Mouse (Mus musculus) embryonic facial prominence, embryonic 12.5 days (tissue): Measurements from ENCODE around the gene Slc25a34. TPM values are rescaled to one million over a fixed set of nuclear protein-coding genes. Genes with fewer than 3 reads are reported as not detected.

Experiments used
- ATAC-seq: fragments of 200-750 bp; cut with Nextera tagmentation; 2 replicates; pipeline ENCODE4 v1.8.0; 2017; ENCODE audit not compliant: insufficient number of reproducible peaks, insufficient read depth, low FRiP score, low TSS enrichment
- H3K27ac ChIP-seq: fragments of 300-500 bp; sonication (generic); 2 replicates; pipeline ENCODE4 v1.5.1; 2016; ENCODE audit warnings: mild to moderate bottlenecking
- H3K27me3 ChIP-seq: fragments of 300-500 bp; sonication (generic); 2 replicates; pipeline ENCODE4 v1.6.1; 2016; ENCODE audit warnings: mild to moderate bottlenecking, moderate library complexity
- H3K36me3 ChIP-seq: fragments of 300-500 bp; sonication (generic); 2 replicates; pipeline ENCODE4 v1.6.1; 2016; ENCODE audit warnings: mild to moderate bottlenecking
- H3K4me1 ChIP-seq: fragments of 300-500 bp; sonication (generic); 2 replicates; pipeline ENCODE4 v1.6.1; 2016
- H3K4me2 ChIP-seq: fragments of 300-500 bp; sonication (generic); replicated peaks from 2 replicates; pipeline ENCODE4 v1.6.1; 2016; ENCODE audit warnings: mild to moderate bottlenecking, moderate library complexity
- H3K4me3 ChIP-seq: fragments of 300-500 bp; sonication (generic); 2 replicates; pipeline ENCODE4 v1.5.1; 2016; ENCODE audit warnings: mild to moderate bottlenecking
- H3K9ac ChIP-seq: fragments of 300-500 bp; sonication (generic); 2 replicates; pipeline ENCODE4 v1.6.1; 2016; ENCODE audit warnings: mild to moderate bottlenecking, moderate library complexity
- H3K9me3 ChIP-seq: fragments of 300-500 bp; sonication (generic); 2 replicates; pipeline ENCODE4 v1.6.1; 2016; ENCODE audit warnings: mild to moderate bottlenecking, moderate library complexity
- WGBS: fragments of 180-500 bp; shearing (Covaris S2); methylation state at CpG from one replicate; pipeline ENCODE4 v1.1.7; 2016; 5-methylcytosine and 5-hydroxymethylcytosine counted together
- polyA plus RNA-seq: library from polyadenylated mRNA; unstranded; fragments of >200 nt; fragmentation: Nextera tagmentation; extraction: Ambion mirVana; gene quantifications from 2 replicates; pipeline ENCODE4 v1.2.1, GENCODE M21; 2016

Slc25a34 gene
- polyA plus RNA-seq, 1 experiment from 2014 or later: not detected

DNA sequence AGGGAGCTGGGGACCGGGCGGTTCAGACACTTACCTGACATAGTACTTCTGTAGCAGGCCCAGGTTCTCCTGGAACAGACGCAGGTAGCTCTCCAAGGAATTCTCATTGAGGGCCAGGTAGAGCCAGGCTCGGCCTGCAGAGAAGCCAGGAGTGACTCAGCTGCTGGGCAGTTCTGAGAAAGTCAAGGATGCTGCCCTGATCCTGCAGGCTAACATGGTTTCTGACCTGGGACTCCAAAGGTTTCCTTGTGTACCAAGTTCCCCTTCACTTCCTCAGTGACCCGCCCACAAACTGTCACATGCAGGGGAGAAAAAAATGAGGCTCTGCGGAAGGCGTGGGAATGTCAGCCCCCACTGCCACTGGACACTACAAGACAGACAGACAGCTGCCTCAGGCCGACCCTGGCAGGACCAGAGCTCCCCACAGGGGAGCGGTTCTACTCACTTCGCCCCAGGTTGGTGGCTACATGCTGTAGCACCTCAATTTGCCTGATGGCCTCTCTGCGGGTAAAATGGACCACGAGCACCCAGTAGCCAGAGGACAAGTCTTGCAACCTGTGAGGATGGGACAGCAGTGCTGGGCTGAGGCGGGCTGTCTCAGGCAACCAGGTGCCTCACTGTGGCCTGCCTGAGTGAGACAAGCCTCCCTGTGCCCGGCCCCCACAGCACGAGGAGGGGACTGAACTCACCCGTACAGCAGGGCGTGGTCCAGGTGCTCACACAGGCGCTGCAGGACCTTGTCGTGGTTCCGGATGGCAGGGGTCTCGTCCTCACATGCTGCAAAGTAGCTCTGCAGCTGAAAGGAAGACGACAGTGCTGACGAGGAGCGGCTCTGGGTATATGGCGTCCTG is 18.6 kb upstream of the Slc25a34 start:
- Histone ChIP-seq H3K36me3 (peaks cover 55% of the 10 kb centered on the region), H3K4me3 (no peak overlapping the region), H3K4me2 (no peak overlapping the region), H3K9ac (no peak overlapping the region), H3K9me3 (no peaks in the 10 kb centered on the region), H3K27ac (no peak overlapping the region), H3K4me1 (peaks cover 6% of the 10 kb centered on the region; the same call in 1 of the 2 replicates), H3K27me3 (no peaks in the 10 kb centered on the region)
- 90% methylated on average over 25 of the region's 25 CpGs for WGBS
- no peak for ATAC-seq

GRCm38 (mm10) chr4:141641353-141641771 is 17.7 kb upstream of the Slc25a34 start:
- no peaks in the 10 kb centered on the region for H3K27me3 ChIP-seq
- H3K9ac ChIP-seq: no peak overlapping the region
- H3K4me2 ChIP-seq: no peak overlapping the region
- H3K4me1 ChIP-seq: peaks cover 6% of the 10 kb centered on the region; the same call in 1 of the 2 replicates
- no peak for ATAC-seq
- H3K9me3 ChIP-seq: no peaks in the 10 kb centered on the region
- peaks cover 60% of the 10 kb centered on the region for H3K36me3 ChIP-seq
- no peak overlapping the region for H3K4me3 ChIP-seq
- WGBS: 90% methylated on average over 7 of the region's 7 CpGs
- H3K27ac ChIP-seq: no peak overlapping the region

DNA sequence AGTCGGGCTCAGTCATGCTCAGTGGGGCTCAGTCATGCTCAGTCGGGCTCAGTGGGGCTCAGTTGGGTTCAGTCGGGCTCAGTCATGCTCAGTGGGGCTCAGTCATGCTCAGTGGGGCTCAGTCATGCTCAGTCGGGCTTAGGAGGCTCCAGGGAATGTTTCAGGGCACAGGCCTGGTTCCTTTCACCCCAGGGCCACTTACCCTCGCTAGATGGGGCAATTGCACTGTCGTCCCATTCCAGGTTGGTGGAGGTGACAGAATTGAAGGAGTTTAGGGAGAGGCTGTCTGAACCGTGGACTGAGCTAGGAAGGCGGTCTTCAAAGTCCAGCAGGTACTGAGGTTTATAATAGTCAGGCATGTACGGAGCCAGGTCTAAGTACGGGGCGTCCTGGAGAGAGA is 15.9 kb upstream of the Slc25a34 start:
- no peak overlapping the region for H3K4me2 ChIP-seq
- no peaks in the 10 kb centered on the region for H3K27me3 ChIP-seq
- no peak overlapping the region for H3K9ac ChIP-seq
- ATAC-seq: no peak
- H3K4me1 ChIP-seq: peaks cover 6% of the 10 kb centered on the region; the same call in 1 of the 2 replicates
- peaks cover 73% of the 10 kb centered on the region for H3K36me3 ChIP-seq
- no peak overlapping the region for H3K4me3 ChIP-seq
- no peaks in the 10 kb centered on the region for H3K9me3 ChIP-seq
- no peak overlapping the region for H3K27ac ChIP-seq
- WGBS: 69% methylated on average over 11 of the region's 11 CpGs

DNA sequence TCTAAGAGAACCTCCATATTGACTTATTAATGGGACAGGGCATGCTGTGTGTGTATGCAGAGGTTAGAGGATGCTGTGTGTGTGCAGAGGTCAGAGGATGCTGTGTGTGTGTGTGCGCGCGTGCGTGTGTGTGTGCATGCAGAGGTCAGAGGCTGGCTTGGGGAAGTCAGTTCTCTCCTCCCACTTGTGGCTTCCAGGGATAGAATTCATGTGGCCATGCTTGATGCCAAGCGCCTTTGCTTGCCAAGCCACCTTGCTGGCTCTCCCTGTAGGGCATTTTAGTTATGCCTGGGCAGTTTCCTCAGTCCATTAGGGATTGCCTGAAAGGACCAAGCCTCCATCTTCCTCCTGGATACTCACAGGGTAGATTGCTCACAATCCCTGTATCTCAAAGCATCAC is 13.1 kb upstream of the Slc25a34 start:
- Histone ChIP-seq H3K9ac (no peak overlapping the region), H3K27me3 (no peaks in the 10 kb centered on the region), H3K9me3 (no peaks in the 10 kb centered on the region), H3K4me1 (no peaks in the 10 kb centered on the region), H3K27ac (no peak overlapping the region), H3K36me3 (peaks cover 90% of the 10 kb centered on the region), H3K4me2 (no peak overlapping the region), H3K4me3 (no peak overlapping the region)
- WGBS: 86% methylated on average over 5 of the region's 5 CpGs
- ATAC-seq: no peak

DNA sequence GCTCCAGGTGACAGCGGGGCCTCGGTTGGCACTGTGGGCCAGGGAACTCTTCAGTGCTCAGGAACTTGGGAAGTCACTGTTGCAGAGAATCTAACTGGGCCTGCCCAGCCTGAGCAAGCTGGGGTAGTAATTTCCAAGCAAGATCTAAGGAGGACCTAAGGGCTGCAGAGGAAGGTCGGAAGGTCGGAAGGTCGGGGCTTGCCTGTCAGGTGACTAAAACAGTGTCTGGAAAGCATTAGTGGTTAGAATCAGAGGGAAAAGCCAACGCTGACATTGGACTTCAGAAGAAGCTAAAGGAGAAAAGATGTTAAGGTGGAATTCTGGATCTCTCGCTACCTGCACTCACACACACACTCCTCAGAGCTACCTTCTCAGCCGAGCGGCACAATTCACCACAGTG is 12.4 kb upstream of the Slc25a34 start:
- Histone ChIP-seq H3K4me2 (no peak overlapping the region), H3K36me3 (peaks cover 90% of the 10 kb centered on the region), H3K27me3 (no peaks in the 10 kb centered on the region), H3K9ac (no peak overlapping the region), H3K4me1 (no peaks in the 10 kb centered on the region), H3K9me3 (no peaks in the 10 kb centered on the region), H3K27ac (no peak overlapping the region), H3K4me3 (no peak overlapping the region)
- ATAC-seq: no peak
- WGBS: 45% methylated on average over 9 of the region's 9 CpGs

GRCm38 (mm10) chr4:141632111-141632873 is 8.7 kb upstream of the Slc25a34 start:
- Histone ChIP-seq H3K27ac (no peak overlapping the region), H3K36me3 (peaks cover 94% of the 10 kb centered on the region), H3K4me1 (no peaks in the 10 kb centered on the region), H3K9me3 (no peaks in the 10 kb centered on the region), H3K27me3 (no peaks in the 10 kb centered on the region), H3K9ac (no peak overlapping the region), H3K4me3 (no peak overlapping the region), H3K4me2 (no peak overlapping the region)
- 93% methylated on average over 21 of the region's 21 CpGs for WGBS
- no peak for ATAC-seq

DNA sequence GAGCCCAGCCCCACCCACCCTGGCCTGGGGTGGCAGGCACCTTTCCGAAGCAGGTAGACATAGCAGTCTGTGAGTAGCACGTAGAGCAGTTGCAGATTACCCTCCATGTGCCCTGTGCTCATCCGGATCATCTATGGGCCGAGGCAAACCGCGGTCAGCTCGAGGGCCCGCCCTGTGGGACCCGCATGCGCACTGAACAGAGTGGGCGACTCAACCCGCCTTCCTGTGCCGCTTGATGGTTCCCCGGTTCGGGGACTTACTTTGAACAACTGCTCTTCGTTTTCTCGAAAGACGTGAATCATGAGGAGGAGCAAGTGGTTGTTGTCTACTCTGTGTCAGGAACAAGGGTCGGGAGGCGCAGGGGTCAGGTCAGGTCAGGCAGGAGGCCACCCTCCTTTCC is 7.6 kb upstream of the Slc25a34 start:
- Histone ChIP-seq H3K4me2 (no peak overlapping the region), H3K9me3 (no peaks in the 10 kb centered on the region), H3K36me3 (peaks cover 90% of the 10 kb centered on the region), H3K4me3 (no peak overlapping the region), H3K27ac (no peak overlapping the region), H3K27me3 (no peaks in the 10 kb centered on the region), H3K4me1 (no peaks in the 10 kb centered on the region), H3K9ac (no peak overlapping the region)
- 93% methylated on average over 20 of the region's 20 CpGs for WGBS
- ATAC-seq: no peak

- ATAC-seq: no peak
- H3K27me3 ChIP-seq: no peaks in the 10 kb centered on the region
- no peaks in the 10 kb centered on the region for H3K4me1 ChIP-seq
- H3K9me3 ChIP-seq: no peaks in the 10 kb centered on the region
- 93% methylated on average over 11 of the region's 11 CpGs for WGBS
- no peak overlapping the region for H3K4me2 ChIP-seq
- H3K36me3 ChIP-seq: peaks cover 94% of the 10 kb centered on the region
- no peak overlapping the region for H3K4me3 ChIP-seq
- no peak overlapping the region for H3K27ac ChIP-seq
- no peak overlapping the region for H3K9ac ChIP-seq
These were observed 6.4 kb upstream of the Slc25a34 start for GRCm38 (mm10) chr4:141630021-141630420.

- WGBS: 88% methylated on average over 14 of the region's 14 CpGs
- Histone ChIP-seq H3K36me3 (peaks cover 85% of the 10 kb centered on the region), H3K9ac (no peak overlapping the region), H3K27me3 (no peaks in the 10 kb centered on the region), H3K9me3 (no peaks in the 10 kb centered on the region), H3K4me3 (no peak overlapping the region), H3K27ac (no peak overlapping the region), H3K4me1 (no peaks in the 10 kb centered on the region), H3K4me2 (no peak overlapping the region)
- ATAC-seq: no peak
These were observed 5.0 kb upstream of the Slc25a34 start for GRCm38 (mm10) chr4:141628661-141629060.

DNA sequence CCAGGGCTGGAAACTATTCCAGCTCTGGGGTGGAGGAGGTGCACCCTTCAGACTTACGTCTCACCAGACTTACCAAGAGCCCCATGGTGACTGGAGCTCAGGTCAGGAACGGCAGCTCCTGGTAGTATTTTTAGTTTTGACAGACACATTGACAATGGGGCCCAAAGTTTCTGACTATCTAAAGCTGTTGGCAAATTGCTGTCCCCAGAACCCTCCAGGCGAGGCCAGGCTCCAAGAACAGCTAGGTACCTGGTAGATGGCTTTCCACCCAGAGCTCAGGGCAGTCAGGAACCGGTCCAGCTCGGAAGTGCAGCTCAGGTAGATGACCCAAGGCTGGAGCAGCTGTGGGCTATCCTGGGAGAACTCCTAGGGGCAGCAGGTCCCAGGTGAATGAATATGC is 3.9 kb upstream of the Slc25a34 start:
- Histone ChIP-seq H3K27me3 (no peaks in the 10 kb centered on the region), H3K4me3 (no peak overlapping the region), H3K9me3 (no peaks in the 10 kb centered on the region), H3K4me1 (no peaks in the 10 kb centered on the region), H3K4me2 (no peak overlapping the region), H3K36me3 (peaks cover 74% of the 10 kb centered on the region), H3K9ac (no peak overlapping the region), H3K27ac (no peak overlapping the region)
- ATAC-seq: no peak
- WGBS: 86% methylated on average over 5 of the region's 5 CpGs

GRCm38 (mm10) chr4:141625774-141626550 is 2.3 kb upstream of the Slc25a34 start:
- 93% methylated on average over 16 of the region's 16 CpGs for WGBS

More at GRCm38 (mm10) chr4:141625774-141626550, 2.3 kb upstream of the Slc25a34 start:
- Histone ChIP-seq H3K36me3 (peaks cover 58% of the 10 kb centered on the region), H3K4me3 (no peak overlapping the region), H3K27ac (no peak overlapping the region), H3K9me3 (no peaks in the 10 kb centered on the region), H3K9ac (no peak overlapping the region), H3K4me2 (no peak overlapping the region), H3K4me1 (no peaks in the 10 kb centered on the region), H3K27me3 (no peaks in the 10 kb centered on the region)
- ATAC-seq: no peak
